Mouse (Mus musculus) cerebellum, postnatal 14 days (tissue): ENCODE data around the gene Nup62cl.

ENCODE experiments used
- DNase-seq, 2 experiments: peaks; one replicate each; pipeline ENCODE4 v3.0.0; 2021; ENCODE audit warnings: mixed read lengths in 2 of 2

Nup62cl gene

DNA sequence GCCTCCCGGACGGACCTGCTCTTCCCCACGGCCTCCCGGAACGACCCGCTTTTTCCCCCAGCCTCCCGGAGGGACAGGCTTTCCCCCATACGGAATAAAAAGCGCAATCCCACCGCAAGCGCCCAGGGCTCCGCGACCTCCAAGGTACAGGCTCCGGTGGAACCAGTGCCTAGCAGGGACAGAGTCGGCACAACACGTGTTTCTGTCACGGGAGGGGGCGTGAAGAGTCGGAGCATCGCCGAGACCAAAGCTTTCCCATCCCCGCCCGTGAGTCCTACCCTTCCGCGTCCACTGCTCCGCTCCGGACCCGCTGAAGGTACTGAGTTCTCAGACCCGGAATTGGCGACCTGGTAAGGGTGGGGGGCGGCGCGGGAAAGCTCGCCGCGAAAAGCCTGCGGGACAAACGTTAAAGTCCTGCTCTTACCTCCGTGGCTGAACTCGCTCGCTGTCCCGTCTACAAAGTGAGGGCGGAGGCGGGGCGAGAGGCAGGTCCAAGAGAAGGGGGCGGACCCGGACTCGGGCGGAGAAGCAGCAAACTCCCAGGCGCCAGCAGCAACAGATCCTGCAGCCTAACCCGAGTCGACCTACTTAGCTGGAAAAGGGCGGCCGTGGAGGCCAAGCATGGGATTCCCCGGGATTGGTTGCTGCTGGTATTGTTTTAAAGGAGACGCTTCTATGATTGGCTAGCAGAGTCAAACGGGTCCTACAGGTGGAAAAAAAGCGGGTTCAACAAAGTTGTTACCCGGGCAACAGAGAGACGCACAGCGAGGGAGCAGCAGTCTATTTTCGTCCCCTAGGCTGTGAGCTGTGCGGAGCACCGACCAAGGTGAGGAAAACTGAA lies at the start of gene Nup62cl, which contains the start of gene Pih1h3b:
Nup62cl (minus strand) TSS at position 578 of the 841 bp plus-strand sequence.
Pih1h3b (plus strand) TSS at position 745 of the 841 bp plus-strand sequence.
- peak; percentile 22 to 25 for DNase-seq

DNA sequence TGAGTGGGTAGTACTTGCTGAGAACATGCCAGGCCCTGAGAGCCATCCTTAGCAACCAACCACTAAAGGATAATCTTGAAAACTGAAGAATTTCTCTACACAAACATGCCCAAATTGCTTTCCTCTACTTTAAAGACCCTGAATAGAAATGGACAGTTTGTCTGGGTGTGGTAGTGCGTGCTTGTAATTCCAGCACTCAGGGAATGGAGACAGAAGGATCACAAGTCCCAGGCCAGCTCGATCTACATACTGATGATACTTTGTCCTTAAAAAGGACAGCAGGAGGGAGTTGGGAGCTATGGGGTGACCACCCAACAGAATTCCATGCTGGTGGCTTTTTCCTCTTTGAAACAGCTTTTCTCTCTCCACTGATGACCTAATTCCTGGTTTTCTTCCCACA lies 31.6 kb upstream of the Nup62cl start:
- no peak for DNase-seq

DNA sequence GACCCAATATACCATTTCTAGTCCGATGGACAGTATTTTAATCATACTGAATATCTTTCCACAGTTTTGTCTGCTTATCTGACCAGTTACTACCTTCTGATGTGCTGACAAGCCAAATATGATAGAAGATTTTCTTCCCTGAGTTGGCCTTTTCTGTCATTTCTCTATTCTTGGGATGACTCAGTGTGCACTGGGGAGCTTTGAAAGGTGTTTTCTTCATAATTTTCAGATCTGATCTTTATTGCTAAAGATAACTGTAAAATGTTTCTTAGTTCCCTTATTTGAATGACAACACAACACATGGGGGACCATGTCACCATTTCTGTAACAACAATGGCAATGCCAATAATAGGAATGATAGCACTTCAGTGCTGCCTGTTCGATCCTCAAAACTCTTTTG lies 20.0 kb upstream of the Nup62cl start:
- no peak for DNase-seq

GRCm38 (mm10) chrX:140060886-140061874 lies 1.3 kb downstream of the Nup62cl start:
- DNase-seq = peak; percentile 4 to 10

DNA sequence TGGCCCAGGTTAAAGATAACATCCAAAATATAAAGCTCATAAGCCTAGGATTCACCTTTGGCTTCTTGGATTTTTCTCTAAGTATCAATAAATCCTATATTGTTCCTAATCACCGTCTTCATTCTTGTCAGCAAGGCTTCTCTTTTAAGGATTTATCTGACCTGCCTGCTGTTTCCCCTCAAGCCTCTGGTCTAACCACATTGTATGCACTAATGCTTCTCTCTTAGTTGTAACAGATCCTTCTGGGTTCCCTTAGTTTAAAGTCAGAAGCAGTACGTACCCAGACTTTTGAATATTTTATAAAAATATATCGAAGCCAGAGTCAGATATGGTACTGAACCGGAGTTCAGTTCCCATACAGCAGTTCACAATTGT lies 63.8 kb downstream of the Nup62cl start:
- DNase-seq = no peak

- peak; percentile 45 to 53 for DNase-seq
These were observed 64.5 kb downstream of the Nup62cl start, which contains the start of gene Rbm41 for GRCm38 (mm10) chrX:139997740-139998690. Rbm41 (minus strand) TSS chrX:139998595.

- no peak for DNase-seq
These were observed 80.4 kb downstream of the Nup62cl start for GRCm38 (mm10) chrX:139982115-139982514.
